Mouse (Mus musculus) kidney, embryonic 16.5 days (tissue): Measurements from ENCODE around the gene 6430628N08Rik. TPM values are rescaled to one million over a fixed set of nuclear protein-coding genes. Genes with fewer than 3 reads are reported as not detected.
A peak's percentile ranks its signal among the peaks of the same experiment; 100 is the strongest.

Experiments used
- ATAC-seq: fragments of 200-750 bp; cut with Nextera tagmentation; 2 replicates; pipeline ENCODE4 v1.8.0; 2017; ENCODE audit warnings: moderate TSS enrichment; ENCODE audit not compliant: low FRiP score, low TSS enrichment
- H3K27ac ChIP-seq: fragments of 300-500 bp; sonication (generic); 2 replicates; pipeline ENCODE4 v1.5.1; 2014; ENCODE audit warnings: low read length
- H3K27me3 ChIP-seq: fragments of 300-500 bp; sonication (generic); 2 replicates; pipeline ENCODE4 v1.6.1; 2014; ENCODE audit warnings: low read length, control low read depth, mixed read lengths; ENCODE audit not compliant: insufficient read depth
- H3K36me3 ChIP-seq: fragments of 300-500 bp; sonication (generic); 2 replicates; pipeline ENCODE4 v1.6.1; 2014; ENCODE audit warnings: low read length, control low read depth, mixed read lengths; ENCODE audit not compliant: insufficient read depth
- H3K4me1 ChIP-seq: fragments of 300-500 bp; sonication (generic); 2 replicates; pipeline ENCODE4 v1.6.1; 2014; ENCODE audit warnings: low read length, control low read depth, mixed read lengths; ENCODE audit not compliant: insufficient read depth
- H3K4me2 ChIP-seq: fragments of 300-500 bp; sonication (generic); replicated peaks from 2 replicates; pipeline ENCODE4 v1.6.1; 2014; ENCODE audit warnings: low read depth, low read length
- H3K4me3 ChIP-seq: fragments of 300-500 bp; sonication (generic); 2 replicates; pipeline ENCODE4 v1.5.1; 2014; ENCODE audit warnings: mild to moderate bottlenecking, low read length
- H3K9ac ChIP-seq: fragments of 300-500 bp; sonication (generic); replicated peaks from 2 replicates; pipeline ENCODE4 v1.6.1; 2014; ENCODE audit warnings: low read length
- H3K9me3 ChIP-seq: fragments of 300-500 bp; sonication (generic); 2 replicates; pipeline ENCODE4 v1.6.1; 2016; ENCODE audit warnings: low read length, control low read depth
- WGBS: fragments of 180-500 bp; shearing (Covaris S2); extraction: QIAGEN DNeasy Blood & Tissue Kit; methylation state at CpG from one replicate; pipeline ENCODE4 v1.1.7; 2014; 5-methylcytosine and 5-hydroxymethylcytosine counted together
- polyA plus RNA-seq: library from polyadenylated mRNA; unstranded; fragments of >200 nt; fragmentation: Nextera tagmentation; extraction: Ambion mirVana; gene quantifications from 2 replicates; pipeline ENCODE4 v1.2.1, GENCODE M21; 2015

Gene 6430628N08Rik
- polyA plus RNA-seq, 1 experiment from 2014 or later, result 0.10 TPM

- ATAC-seq, result no peak
- 70% methylated on average over 4 of the region's 4 CpGs for WGBS
These were observed 34.9 kb upstream of the 6430628N08Rik start for GRCm38 (mm10) chr4:115855609-115856008.

GRCm38 (mm10) chr4:115856282-115856681 lies 34.2 kb upstream of the 6430628N08Rik start:
- Histone ChIP-seq H3K27ac (no peak overlapping the region), H3K36me3 (peaks cover 30% of the 10 kb centered on the region), H3K9me3 (no peaks in the 10 kb centered on the region), H3K9ac (no peak overlapping the region), H3K4me3 (no peak overlapping the region), H3K4me2 (no peak overlapping the region), H3K4me1 (no peaks in the 10 kb centered on the region), H3K27me3 (no peaks in the 10 kb centered on the region)
- no peak for ATAC-seq
- 74% methylated on average over 4 of the region's 4 CpGs for WGBS

More at GRCm38 (mm10) chr4:115855609-115856008, 34.9 kb upstream of the 6430628N08Rik start:
- Histone ChIP-seq H3K9me3 (no peaks in the 10 kb centered on the region), H3K27ac (no peak overlapping the region), H3K4me2 (no peak overlapping the region), H3K4me3 (no peak overlapping the region), H3K36me3 (peaks cover 30% of the 10 kb centered on the region), H3K27me3 (no peaks in the 10 kb centered on the region), H3K4me1 (no peaks in the 10 kb centered on the region), H3K9ac (no peak overlapping the region)

- Histone ChIP-seq H3K4me2 (no peak overlapping the region), H3K9me3 (no peaks in the 10 kb centered on the region), H3K4me1 (no peaks in the 10 kb centered on the region), H3K27me3 (no peaks in the 10 kb centered on the region), H3K27ac (no peak overlapping the region), H3K9ac (no peak overlapping the region), H3K36me3 (peaks cover 27% of the 10 kb centered on the region), H3K4me3 (no peak overlapping the region)
- 84% methylated on average over 9 of the region's 9 CpGs for WGBS
- ATAC-seq, result no peak
These were observed 33.1 kb upstream of the 6430628N08Rik start for GRCm38 (mm10) chr4:115857293-115857883.

- Histone ChIP-seq H3K36me3 (peaks cover 18% of the 10 kb centered on the region), H3K9ac (no peak overlapping the region), H3K27ac (no peak overlapping the region), H3K9me3 (no peaks in the 10 kb centered on the region), H3K4me2 (no peak overlapping the region), H3K27me3 (no peaks in the 10 kb centered on the region), H3K4me3 (no peak overlapping the region), H3K4me1 (peaks cover 4% of the 10 kb centered on the region)
- WGBS, result 45% methylated on average over 7 of the region's 7 CpGs
- no peak for ATAC-seq
These were observed 27.1 kb upstream of the 6430628N08Rik start for GRCm38 (mm10) chr4:115863352-115863751.

- no peak for ATAC-seq
- no peak overlapping the region for H3K9ac ChIP-seq
- WGBS, result 25% methylated on average over 10 of the region's 10 CpGs
- H3K27ac ChIP-seq, result no peak overlapping the region
- no peak overlapping the region for H3K4me3 ChIP-seq
- no peaks in the 10 kb centered on the region for H3K27me3 ChIP-seq
- H3K4me2 ChIP-seq, result no peak overlapping the region
- peaks cover 18% of the 10 kb centered on the region for H3K36me3 ChIP-seq
- no peaks in the 10 kb centered on the region for H3K9me3 ChIP-seq
- H3K4me1 ChIP-seq, result peaks cover 4% of the 10 kb centered on the region
These were observed 26.6 kb upstream of the 6430628N08Rik start for GRCm38 (mm10) chr4:115863880-115864279.

GRCm38 (mm10) chr4:115869512-115870210 lies 20.8 kb upstream of the 6430628N08Rik start:
- Histone ChIP-seq H3K9ac (no peak overlapping the region), H3K27ac (no peak overlapping the region), H3K9me3 (no peaks in the 10 kb centered on the region), H3K36me3 (peaks cover 5% of the 10 kb centered on the region; the same call in 1 of the 2 replicates), H3K4me3 (no peak overlapping the region), H3K4me1 (no peaks in the 10 kb centered on the region), H3K27me3 (no peaks in the 10 kb centered on the region), H3K4me2 (no peak overlapping the region)
- 31% methylated on average over 16 of the region's 16 CpGs for WGBS
- ATAC-seq, result peak; percentile 46; the same call in 1 of the 2 replicates

GRCm38 (mm10) chr4:115873231-115873630 lies 17.2 kb upstream of the 6430628N08Rik start:
- H3K36me3 ChIP-seq, result peaks cover 5% of the 10 kb centered on the region; the same call in 1 of the 2 replicates
- ATAC-seq, result no peak
- no peaks in the 10 kb centered on the region for H3K9me3 ChIP-seq
- no peak overlapping the region for H3K27ac ChIP-seq
- H3K27me3 ChIP-seq, result no peaks in the 10 kb centered on the region
- no peak overlapping the region for H3K4me2 ChIP-seq
- H3K4me1 ChIP-seq, result peaks cover 4% of the 10 kb centered on the region; the same call in 1 of the 2 replicates
- H3K4me3 ChIP-seq, result no peak overlapping the region
- H3K9ac ChIP-seq, result no peak overlapping the region
- 83% methylated on average over 3 of the region's 3 CpGs for WGBS

GRCm38 (mm10) chr4:115878216-115878678 lies 12.2 kb upstream of the 6430628N08Rik start:
- 2% methylated on average over 11 of the region's 11 CpGs for WGBS
- H3K4me1 ChIP-seq, result peaks cover 6% of the 10 kb centered on the region; the same call in 1 of the 2 replicates
- peak overlapping the region; percentile 26 for H3K4me2 ChIP-seq
- peaks cover 4% of the 10 kb centered on the region; the same call in 1 of the 2 replicates for H3K36me3 ChIP-seq
- no peak overlapping the region for H3K27ac ChIP-seq
- H3K9me3 ChIP-seq, result no peaks in the 10 kb centered on the region
- no peak for ATAC-seq
- no peaks in the 10 kb centered on the region for H3K27me3 ChIP-seq
- 0 out of 2 replicates have a peak overlapping the region, but pooled peaks have one; percentile 35 for H3K9ac ChIP-seq
- no peak overlapping the region for H3K4me3 ChIP-seq

GRCm38 (mm10) chr4:115878828-115879227 lies 11.6 kb upstream of the 6430628N08Rik start:
- Histone ChIP-seq H3K9me3 (no peaks in the 10 kb centered on the region), H3K4me3 (no peak overlapping the region), H3K27ac (no peak overlapping the region), H3K9ac (no peak overlapping the region), H3K27me3 (no peaks in the 10 kb centered on the region), H3K4me1 (peaks cover 6% of the 10 kb centered on the region; the same call in 1 of the 2 replicates), H3K36me3 (no peaks in the 10 kb centered on the region), H3K4me2 (no peak overlapping the region)
- ATAC-seq, result no peak
- 52% methylated on average over 9 of the region's 9 CpGs for WGBS

- Histone ChIP-seq H3K4me1 (peaks cover 6% of the 10 kb centered on the region; the same call in 1 of the 2 replicates), H3K4me2 (no peak overlapping the region), H3K4me3 (no peak overlapping the region), H3K27me3 (no peaks in the 10 kb centered on the region), H3K9ac (no peak overlapping the region), H3K36me3 (no peaks in the 10 kb centered on the region), H3K27ac (no peak overlapping the region), H3K9me3 (no peaks in the 10 kb centered on the region)
- no peak for ATAC-seq
- 28% methylated on average over 1 of the region's 1 CpGs for WGBS
These were observed 9.3 kb upstream of the 6430628N08Rik start for GRCm38 (mm10) chr4:115881183-115881582.
